Mouse (Mus musculus) intestine, embryonic 16.5 days (tissue): ENCODE measurements around the gene Syce2. TPM values are rescaled to one million over a fixed set of nuclear protein-coding genes. Genes with fewer than 3 reads are reported as not detected.

ENCODE experiments used
- ATAC-seq: fragments of 200-750 bp; cut with Nextera tagmentation; 2 replicates; pipeline ENCODE4 v1.8.0; 2017; ENCODE audit warnings: moderate TSS enrichment, moderate library complexity
- H3K27ac ChIP-seq: fragments of 300-500 bp; sonication (generic); 2 replicates; pipeline ENCODE4 v1.5.1; 2014; ENCODE audit warnings: mild to moderate bottlenecking, low read length
- H3K27me3 ChIP-seq: fragments of 300-500 bp; sonication (generic); replicated peaks from 2 replicates; pipeline ENCODE4 v1.6.1; 2014; ENCODE audit warnings: low read length, control low read depth, mixed read lengths; ENCODE audit not compliant: control insufficient read depth, insufficient read depth
- H3K36me3 ChIP-seq: fragments of 300-500 bp; sonication (generic); 2 replicates; pipeline ENCODE4 v1.6.1; 2014; ENCODE audit warnings: low read length, control low read depth; ENCODE audit not compliant: control insufficient read depth, insufficient read depth
- H3K4me1 ChIP-seq: fragments of 300-500 bp; sonication (generic); 2 replicates; pipeline ENCODE4 v1.6.1; 2014; ENCODE audit warnings: low read length, control low read depth, mixed read lengths; ENCODE audit not compliant: control insufficient read depth, insufficient read depth
- H3K4me2 ChIP-seq: fragments of 300-500 bp; sonication (generic); 2 replicates; pipeline ENCODE4 v1.6.1; 2014; ENCODE audit warnings: low read depth, low read length, control low read depth
- H3K4me3 ChIP-seq: fragments of 300-500 bp; sonication (generic); 2 replicates; pipeline ENCODE4 v1.5.1; 2014; ENCODE audit warnings: mild to moderate bottlenecking, low read length
- H3K9ac ChIP-seq: fragments of 300-500 bp; sonication (generic); 2 replicates; pipeline ENCODE4 v1.6.1; 2014; ENCODE audit warnings: low read depth, low read length
- H3K9me3 ChIP-seq: fragments of 300-500 bp; sonication (generic); 2 replicates; pipeline ENCODE4 v1.6.1; 2016; ENCODE audit warnings: low read length, control low read depth; ENCODE audit not compliant: control insufficient read depth
- WGBS: fragments of 180-500 bp; shearing (Covaris S2); extraction: QIAGEN DNeasy Blood & Tissue Kit; methylation state at CpG from one replicate; pipeline ENCODE4 v1.1.7; 2014; 5-methylcytosine and 5-hydroxymethylcytosine counted together
- polyA plus RNA-seq: library from polyadenylated mRNA; unstranded; fragments of >200 nt; fragmentation: Nextera tagmentation; extraction: Ambion mirVana; gene quantifications from 2 replicates; pipeline ENCODE4 v1.2.1, GENCODE M21; 2015

Syce2 gene
- polyA plus RNA-seq, 1 experiment from 2014 or later, result 45.4 TPM

- H3K4me3 ChIP-seq, result peak overlapping the region; percentile 57
- H3K4me2 ChIP-seq, result peak overlapping the region; percentile 99
- H3K4me1 ChIP-seq, result peaks cover 16% of the 10 kb centered on the region
- peak overlapping the region; percentile 69 for H3K9ac ChIP-seq
- no peaks in the 10 kb centered on the region for H3K9me3 ChIP-seq
- H3K27ac ChIP-seq, result no peak overlapping the region
- H3K27me3 ChIP-seq, result no peaks in the 10 kb centered on the region
- ATAC-seq, result peak; percentile 67
- no peaks in the 10 kb centered on the region; the same call in 1 of the 2 replicates for H3K36me3 ChIP-seq
- 2% methylated on average over 54 of the region's 54 CpGs for WGBS
Observed at GRCm38 (mm10) chr8:84872309-84872965, 526 bp downstream of the Syce2 start.

- peaks cover 16% of the 10 kb centered on the region for H3K4me1 ChIP-seq
- H3K9ac ChIP-seq, result no peak overlapping the region
- peak overlapping the region; percentile 99 for H3K4me2 ChIP-seq
- no peak for ATAC-seq
- H3K4me3 ChIP-seq, result peak overlapping the region; percentile 57
- H3K36me3 ChIP-seq, result no peaks in the 10 kb centered on the region; the same call in 1 of the 2 replicates
- 75% methylated on average over 4 of the region's 4 CpGs for WGBS
- no peaks in the 10 kb centered on the region for H3K9me3 ChIP-seq
- no peaks in the 10 kb centered on the region for H3K27me3 ChIP-seq
- no peak overlapping the region for H3K27ac ChIP-seq
Observed at GRCm38 (mm10) chr8:84873016-84873415, 1.1 kb downstream of the Syce2 start.

GRCm38 (mm10) chr8:84874339-84874738 is 2.4 kb downstream of the Syce2 start:
- Histone ChIP-seq H3K9ac (no peak overlapping the region), H3K27ac (no peak overlapping the region), H3K4me2 (no peak overlapping the region), H3K4me1 (peaks cover 16% of the 10 kb centered on the region), H3K9me3 (no peaks in the 10 kb centered on the region), H3K27me3 (no peaks in the 10 kb centered on the region), H3K4me3 (no peak overlapping the region), H3K36me3 (no peaks in the 10 kb centered on the region)
- WGBS, result 91% methylated on average over 3 of the region's 3 CpGs
- ATAC-seq, result no peak

GRCm38 (mm10) chr8:84877297-84878035 is 5.6 kb downstream of the Syce2 start:
- Histone ChIP-seq H3K4me1 (peaks cover 6% of the 10 kb centered on the region), H3K36me3 (no peaks in the 10 kb centered on the region), H3K27ac (no peak overlapping the region), H3K4me2 (no peak overlapping the region), H3K9me3 (no peaks in the 10 kb centered on the region), H3K4me3 (no peak overlapping the region), H3K27me3 (no peaks in the 10 kb centered on the region), H3K9ac (no peak overlapping the region)
- WGBS, result 77% methylated on average over 3 of the region's 3 CpGs
- no peak for ATAC-seq

GRCm38 (mm10) chr8:84878915-84879314 is 7.0 kb downstream of the Syce2 start:
- Histone ChIP-seq H3K27ac (no peak overlapping the region), H3K4me1 (no peaks in the 10 kb centered on the region), H3K36me3 (no peaks in the 10 kb centered on the region), H3K9me3 (no peaks in the 10 kb centered on the region), H3K4me3 (no peak overlapping the region), H3K4me2 (no peak overlapping the region), H3K27me3 (no peaks in the 10 kb centered on the region), H3K9ac (no peak overlapping the region)
- ATAC-seq, result no peak
- 80% methylated on average over 1 of the region's 1 CpGs for WGBS

GRCm38 (mm10) chr8:84884728-84885127 is 12.8 kb downstream of the Syce2 start:
- Histone ChIP-seq H3K9me3 (no peaks in the 10 kb centered on the region), H3K27ac (no peak overlapping the region), H3K4me2 (no peak overlapping the region), H3K9ac (no peak overlapping the region), H3K27me3 (no peaks in the 10 kb centered on the region), H3K4me1 (no peaks in the 10 kb centered on the region), H3K4me3 (no peak overlapping the region), H3K36me3 (peaks cover 3% of the 10 kb centered on the region; the same call in 1 of the 2 replicates)
- 87% methylated on average over 4 of the region's 4 CpGs for WGBS
- no peak for ATAC-seq

GRCm38 (mm10) chr8:84888280-84888679 is 16.4 kb downstream of the Syce2 start:
- ATAC-seq, result no peak
- no peak overlapping the region for H3K9ac ChIP-seq
- H3K4me3 ChIP-seq, result no peak overlapping the region
- no peaks in the 10 kb centered on the region for H3K9me3 ChIP-seq
- no peaks in the 10 kb centered on the region for H3K4me1 ChIP-seq
- H3K27me3 ChIP-seq, result no peaks in the 10 kb centered on the region
- H3K36me3 ChIP-seq, result peaks cover 3% of the 10 kb centered on the region; the same call in 1 of the 2 replicates
- H3K27ac ChIP-seq, result no peak overlapping the region
- H3K4me2 ChIP-seq, result no peak overlapping the region
- WGBS, result 90% methylated on average over 3 of the region's 3 CpGs

- H3K36me3 ChIP-seq, result peaks cover 3% of the 10 kb centered on the region; the same call in 1 of the 2 replicates
- no peak overlapping the region for H3K4me3 ChIP-seq
- H3K9ac ChIP-seq, result no peak overlapping the region
- no peak overlapping the region for H3K27ac ChIP-seq
- no peak for ATAC-seq
- 87% methylated on average over 1 of the region's 1 CpGs for WGBS
- no peaks in the 10 kb centered on the region for H3K4me1 ChIP-seq
- H3K4me2 ChIP-seq, result no peak overlapping the region
- no peaks in the 10 kb centered on the region for H3K9me3 ChIP-seq
- no peaks in the 10 kb centered on the region for H3K27me3 ChIP-seq
Observed at GRCm38 (mm10) chr8:84889141-84889540, 17.2 kb downstream of the Syce2 start.

GRCm38 (mm10) chr8:84892993-84893708 is 21.2 kb downstream of the Syce2 start:
- Histone ChIP-seq H3K36me3 (no peaks in the 10 kb centered on the region), H3K27me3 (no peaks in the 10 kb centered on the region), H3K9ac (peak overlapping the region; percentile 77), H3K4me3 (peak overlapping the region; percentile 83), H3K4me1 (no peaks in the 10 kb centered on the region), H3K9me3 (no peaks in the 10 kb centered on the region), H3K4me2 (peak overlapping the region; percentile 72), H3K27ac (no peak overlapping the region; the same call in 1 of the 2 replicates)
- ATAC-seq, result peak; percentile 53
- WGBS, result 9% methylated on average over 31 of the region's 31 CpGs
